Mouse (Mus musculus): ENCODE measurements around the gene Cox15. TPM values are rescaled to one million over a fixed set of nuclear protein-coding genes. Genes with fewer than 3 reads are reported as not detected.

The Cox15 gene
- total and polyA plus RNA-seq, 2 experiments from 2014 or later = 9.4 to 31.0 TPM

DNA sequence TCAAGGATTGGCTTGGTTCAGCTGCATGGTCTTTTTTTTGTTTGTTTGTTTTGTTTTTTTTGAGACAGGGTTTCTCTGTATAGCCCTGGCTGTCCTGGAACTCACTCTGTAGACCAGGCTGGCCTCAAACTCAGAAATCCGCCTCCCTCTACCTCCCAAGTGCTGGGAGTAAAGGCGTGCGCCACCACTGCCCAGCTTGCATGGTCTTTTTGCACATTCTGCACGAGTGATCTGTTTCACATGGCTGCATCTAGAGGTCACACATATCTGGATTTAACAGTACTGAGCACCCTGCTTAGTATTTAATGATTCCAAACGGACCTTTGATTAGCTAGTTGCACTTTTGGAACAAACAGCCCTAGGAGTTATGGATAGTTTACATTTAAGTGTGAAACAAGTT lies 40.8 kb downstream of the Cox15 start:
- Histone ChIP-seq H3K4me1 (ENCODE audit: control insufficient read depth, insufficient read depth) (no peaks in the 10 kb centered on the region), H3K27ac (ENCODE audit: low read depth) (no peak overlapping the region), H3K9me3 (replicated peaks; ENCODE audit: control insufficient read depth, low read length) (no peaks in the 10 kb centered on the region), H3K36me3 (replicated peaks; ENCODE audit: control insufficient read depth, insufficient read depth, low read length) (peaks cover 15% of the 10 kb centered on the region; the same call in 1 of the 2 replicates), H3K4me3 (ENCODE audit: low read depth, low read length) (no peak overlapping the region), H3K27me3 (ENCODE audit: control insufficient read depth, insufficient read depth, low read length) (no peaks in the 10 kb centered on the region), H3K4me2 (ENCODE audit: low read depth, low read length) (no peak overlapping the region), H3K9ac (replicated peaks; ENCODE audit: low read depth, low read length) (no peak overlapping the region)
- 79% methylated on average over 5 of the region's 5 CpGs for WGBS
- ATAC-seq (ENCODE audit: insufficient read depth, low read depth) (no peak), DNase-seq (ENCODE audit: low spot score) (no peak)
- no peak for TF ChIP-seq EP300 (IDR thresholded peaks at IDR 0.05; ENCODE audit: low read depth)
- TF ChIP-seq CTCF (IDR thresholded peaks at IDR 0.05; ENCODE audit: low read depth) = no peak

DNA sequence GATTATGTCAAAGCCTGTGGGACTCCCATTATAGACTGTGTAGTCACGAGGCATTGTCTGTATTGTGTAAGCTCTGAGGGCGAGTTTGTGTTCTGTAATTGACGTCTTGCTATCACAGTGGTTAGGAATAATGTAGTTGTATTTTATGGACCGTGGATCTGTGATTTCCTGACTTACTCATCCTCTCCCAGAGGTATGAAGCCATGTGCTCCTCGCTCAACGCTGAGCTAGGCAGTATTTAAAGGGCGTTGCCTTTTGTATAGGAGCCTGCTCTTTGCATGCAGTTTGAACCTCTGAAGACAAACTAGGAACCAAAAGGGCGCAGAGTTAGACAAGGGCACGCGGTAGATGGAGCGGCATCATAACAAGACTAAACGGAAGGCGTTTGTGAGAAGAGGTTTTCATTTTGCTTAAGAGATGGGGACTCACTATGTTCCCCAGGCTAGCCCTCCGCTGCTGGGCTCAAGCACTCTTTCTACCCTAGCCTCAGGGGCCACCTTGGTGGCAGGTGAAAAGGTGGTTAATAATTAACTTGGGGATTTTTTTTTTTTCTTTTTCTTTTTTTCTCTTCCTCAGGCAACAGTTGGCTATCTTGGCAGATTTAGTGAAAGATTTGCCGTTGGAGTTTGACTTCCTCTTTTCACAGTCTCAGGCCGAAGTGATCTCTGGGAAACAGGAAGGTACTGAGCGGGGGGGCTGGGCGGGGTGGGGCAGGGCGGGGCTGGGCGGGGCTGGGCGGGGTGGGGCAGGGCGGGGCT lies 41.5 kb downstream of the Cox15 start:
- Histone ChIP-seq H3K27ac (ENCODE audit: low read depth) (no peak overlapping the region), H3K9me3 (replicated peaks; ENCODE audit: control insufficient read depth, low read length) (no peaks in the 10 kb centered on the region), H3K4me2 (ENCODE audit: low read depth, low read length) (no peak overlapping the region), H3K36me3 (replicated peaks; ENCODE audit: control insufficient read depth, insufficient read depth, low read length) (peaks cover 15% of the 10 kb centered on the region; the same call in 1 of the 2 replicates), H3K9ac (replicated peaks; ENCODE audit: low read depth, low read length) (no peak overlapping the region), H3K4me3 (ENCODE audit: low read depth, low read length) (no peak overlapping the region), H3K4me1 (ENCODE audit: control insufficient read depth, insufficient read depth) (no peaks in the 10 kb centered on the region), H3K27me3 (ENCODE audit: control insufficient read depth, insufficient read depth, low read length) (no peaks in the 10 kb centered on the region)
- WGBS = 59% methylated on average over 22 of the region's 22 CpGs
- TF ChIP-seq CTCF (IDR thresholded peaks at IDR 0.05; ENCODE audit: low read depth) (no peak), EP300 (IDR thresholded peaks at IDR 0.05; ENCODE audit: low read depth) (no peak)
- ATAC-seq (ENCODE audit: insufficient read depth, low read depth) = no peak
- DNase-seq (ENCODE audit: low spot score) = no peak

- H3K4me3 ChIP-seq (ENCODE audit: low read depth, low read length) = no peak overlapping the region
- DNase-seq (ENCODE audit: low spot score) (no peak), ATAC-seq (ENCODE audit: insufficient read depth, low read depth) (no peak)
- H3K27ac ChIP-seq (ENCODE audit: low read depth) = no peak overlapping the region
- 89% methylated on average over 8 of the region's 8 CpGs for WGBS
- no peaks in the 10 kb centered on the region for H3K4me1 ChIP-seq (ENCODE audit: control insufficient read depth, insufficient read depth)
- TF ChIP-seq CTCF (IDR thresholded peaks at IDR 0.05; ENCODE audit: low read depth) = no peak
- TF ChIP-seq EP300 (IDR thresholded peaks at IDR 0.05; ENCODE audit: low read depth) = no peak
- no peaks in the 10 kb centered on the region for H3K27me3 ChIP-seq (ENCODE audit: control insufficient read depth, insufficient read depth, low read length)
- H3K9ac ChIP-seq (replicated peaks; ENCODE audit: low read depth, low read length) = no peak overlapping the region
- no peak overlapping the region for H3K4me2 ChIP-seq (ENCODE audit: low read depth, low read length)
- H3K36me3 ChIP-seq (replicated peaks; ENCODE audit: control insufficient read depth, insufficient read depth, low read length) = peaks cover 27% of the 10 kb centered on the region
- no peaks in the 10 kb centered on the region for H3K9me3 ChIP-seq (replicated peaks; ENCODE audit: control insufficient read depth, low read length)
Measured at GRCm38 (mm10) chr19:43709317-43709716, 43.5 kb downstream of the Cox15 start.

DNA sequence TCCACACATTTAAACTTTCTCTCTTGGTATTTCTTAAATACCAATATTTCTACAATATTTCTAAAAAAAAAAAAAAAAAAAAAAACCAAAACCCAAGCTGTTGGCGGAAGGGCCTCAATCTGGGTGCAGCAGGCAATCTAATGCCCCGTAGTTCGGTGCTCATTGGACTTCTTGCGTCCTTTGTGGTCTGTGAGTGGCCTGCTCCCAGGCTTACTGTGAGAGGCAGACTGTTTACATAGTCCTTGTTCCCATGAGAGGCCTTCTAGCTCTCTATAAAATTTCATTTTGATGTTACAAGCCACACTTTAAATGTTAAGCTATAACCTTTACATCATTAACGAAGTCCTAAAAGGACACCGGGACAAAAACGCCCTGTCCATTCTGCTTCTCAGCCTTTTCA lies 44.6 kb downstream of the Cox15 start:
- DNase-seq (ENCODE audit: low spot score) (no peak), ATAC-seq (ENCODE audit: insufficient read depth, low read depth) (no peak)
- H3K27ac ChIP-seq (ENCODE audit: low read depth) = no peak overlapping the region
- H3K36me3 ChIP-seq (replicated peaks; ENCODE audit: control insufficient read depth, insufficient read depth, low read length) = peaks cover 32% of the 10 kb centered on the region
- 93% methylated on average over 7 of the region's 7 CpGs for WGBS
- no peaks in the 10 kb centered on the region for H3K27me3 ChIP-seq (ENCODE audit: control insufficient read depth, insufficient read depth, low read length)
- no peak overlapping the region for H3K4me3 ChIP-seq (ENCODE audit: low read depth, low read length)
- no peak overlapping the region for H3K4me2 ChIP-seq (ENCODE audit: low read depth, low read length)
- TF ChIP-seq EP300 (IDR thresholded peaks at IDR 0.05; ENCODE audit: low read depth) (no peak), CTCF (IDR thresholded peaks at IDR 0.05; ENCODE audit: low read depth) (no peak)
- H3K9me3 ChIP-seq (replicated peaks; ENCODE audit: control insufficient read depth, low read length) = no peaks in the 10 kb centered on the region
- H3K4me1 ChIP-seq (ENCODE audit: control insufficient read depth, insufficient read depth) = no peaks in the 10 kb centered on the region
- no peak overlapping the region for H3K9ac ChIP-seq (replicated peaks; ENCODE audit: low read depth, low read length)

- H3K36me3 ChIP-seq (replicated peaks; ENCODE audit: control insufficient read depth, insufficient read depth, low read length) = peaks cover 41% of the 10 kb centered on the region
- no peak overlapping the region for H3K9ac ChIP-seq (replicated peaks; ENCODE audit: low read depth, low read length)
- no peak overlapping the region for H3K27ac ChIP-seq (ENCODE audit: low read depth)
- no peaks in the 10 kb centered on the region for H3K9me3 ChIP-seq (replicated peaks; ENCODE audit: control insufficient read depth, low read length)
- H3K4me3 ChIP-seq (ENCODE audit: low read depth, low read length) = no peak overlapping the region
- WGBS = 91% methylated on average over 17 of the region's 17 CpGs
- no peak overlapping the region for H3K4me2 ChIP-seq (ENCODE audit: low read depth, low read length)
- H3K27me3 ChIP-seq (ENCODE audit: control insufficient read depth, insufficient read depth, low read length) = no peaks in the 10 kb centered on the region
- DNase-seq (ENCODE audit: low spot score) (no peak), ATAC-seq (ENCODE audit: insufficient read depth, low read depth) (no peak)
- no peaks in the 10 kb centered on the region for H3K4me1 ChIP-seq (ENCODE audit: control insufficient read depth, insufficient read depth)
- no peak for TF ChIP-seq EP300 (IDR thresholded peaks at IDR 0.05; ENCODE audit: low read depth)
- no peak for TF ChIP-seq CTCF (IDR thresholded peaks at IDR 0.05; ENCODE audit: low read depth)
Measured at GRCm38 (mm10) chr19:43704787-43705497, 47.9 kb downstream of the Cox15 start.
